Mouse (Mus musculus) left cerebral cortex, postnatal 14 days (tissue): ENCODE measurements around the gene Fev. TPM values are rescaled to one million over a fixed set of nuclear protein-coding genes. Genes with fewer than 3 reads are reported as not detected.
A peak's percentile ranks its signal among the peaks of the same experiment; 100 is the strongest.

Experiments
- DNase-seq, 2 experiments: peaks; one replicate each; pipeline ENCODE4 v3.0.0; 2021 to 2022; ENCODE audit warnings: low spot score in 2 of 2, mixed read lengths in 1 of 2
- intact Hi-C: fragments of 180-260 bp; cut with DNase I; formaldehyde crosslinking; loops from one replicate; pipeline ENCODE4 v1.15.1; 2025
- microRNA-seq, 2 experiments: library from miRNA; unstranded; fragments of <30 nt; microRNA quantifications; one replicate each; pipeline ENCODE4 v1.2.0; 2022
- total RNA-seq, 2 experiments: library from RNA; stranded (reverse); gene quantifications; 2 replicates each; pipeline ENCODE4 v1.2.3; 2021

Gene Fev
- total RNA-seq, 2 experiments from 2014 or later = not detected

DNA sequence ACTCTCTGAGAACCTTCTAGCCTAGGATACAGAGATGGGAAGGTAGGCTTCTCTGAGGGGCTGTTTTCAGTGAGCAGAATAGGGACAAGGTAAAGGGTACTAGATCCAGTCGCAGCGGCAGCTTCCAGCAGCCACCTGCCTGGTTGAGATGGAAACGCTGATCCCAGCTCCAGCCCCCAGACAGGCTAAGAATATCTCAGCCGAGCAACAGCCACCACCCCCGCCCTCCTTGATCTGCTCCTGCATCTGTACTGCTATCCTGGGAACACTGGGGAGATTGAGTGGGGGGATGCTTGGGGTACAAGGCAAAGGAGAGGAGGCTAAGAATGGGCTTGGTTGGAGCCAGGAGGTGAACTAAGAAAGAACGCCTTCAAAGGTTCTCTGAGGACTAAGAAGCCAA, 35.0 kb downstream of the Fev start:
- intact Hi-C loops = loop anchor here (2.0 kb wide), 1 partner anchor 25 kb away; no protein-coding TSS in a partner anchor
- DNase-seq = peak; percentile 83 to 92

DNA sequence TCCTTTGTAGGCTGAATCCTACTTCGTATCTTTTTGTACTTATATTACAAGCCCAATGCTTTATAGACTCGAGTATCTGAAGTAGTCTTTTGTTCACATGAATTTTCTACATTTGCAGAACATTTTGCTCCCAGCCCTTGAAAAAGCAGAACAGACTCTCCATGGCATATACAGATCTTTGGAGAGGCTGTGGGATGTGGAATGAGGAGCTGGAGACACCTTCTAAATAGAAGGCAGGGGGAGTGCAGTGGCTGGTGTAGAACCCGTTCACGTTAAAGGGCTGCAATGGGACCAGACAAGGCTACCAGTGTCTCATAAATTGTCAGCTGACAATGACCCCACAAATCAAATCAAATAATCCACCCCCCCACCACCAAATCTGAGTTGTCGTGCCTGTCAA, 36.3 kb downstream of the Fev start:
- intact Hi-C loops = no loop called here
- no peak for DNase-seq

DNA sequence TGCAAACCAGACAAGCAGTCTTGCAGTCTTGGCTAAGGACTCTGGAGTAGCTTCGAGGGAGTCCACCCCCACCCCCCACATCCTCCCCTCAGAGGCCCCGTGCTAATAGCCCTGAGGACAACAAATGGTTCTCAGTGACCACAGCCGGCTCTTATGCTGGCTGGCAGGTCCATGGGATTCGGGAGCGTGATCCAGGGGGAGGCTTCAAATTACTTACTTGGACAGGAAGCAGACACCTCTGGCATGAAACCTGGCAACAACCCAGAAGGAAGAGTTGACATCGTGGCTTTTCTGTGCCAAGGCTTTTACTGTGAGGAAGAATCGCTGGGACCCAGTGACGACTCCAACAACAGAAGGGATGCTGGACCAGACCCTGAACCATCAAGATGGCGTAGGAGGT, 38.9 kb downstream of the Fev start:
- intact Hi-C loops = no loop called here
- no peak for DNase-seq

DNA sequence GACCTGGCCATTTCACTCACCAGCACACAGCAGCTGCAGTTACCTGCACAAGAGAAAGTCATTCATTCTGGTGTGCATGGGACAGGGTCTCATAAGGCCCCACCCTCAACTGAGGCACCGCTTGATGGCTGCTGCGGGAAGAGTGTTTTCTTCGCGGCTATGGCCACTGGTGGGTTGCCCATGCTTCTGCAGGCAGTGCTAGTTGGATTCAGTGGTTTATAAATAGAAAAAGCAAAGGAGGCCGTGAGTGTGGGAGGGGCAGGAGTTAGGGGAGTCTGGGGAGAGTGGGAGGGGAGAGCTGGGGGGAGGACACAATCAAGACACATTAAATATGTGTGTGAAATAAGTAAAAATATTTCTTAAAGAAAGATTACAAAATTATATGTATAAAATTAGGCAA, 42.1 kb downstream of the Fev start:
- no peak for DNase-seq
- intact Hi-C loops = no loop called here

DNA sequence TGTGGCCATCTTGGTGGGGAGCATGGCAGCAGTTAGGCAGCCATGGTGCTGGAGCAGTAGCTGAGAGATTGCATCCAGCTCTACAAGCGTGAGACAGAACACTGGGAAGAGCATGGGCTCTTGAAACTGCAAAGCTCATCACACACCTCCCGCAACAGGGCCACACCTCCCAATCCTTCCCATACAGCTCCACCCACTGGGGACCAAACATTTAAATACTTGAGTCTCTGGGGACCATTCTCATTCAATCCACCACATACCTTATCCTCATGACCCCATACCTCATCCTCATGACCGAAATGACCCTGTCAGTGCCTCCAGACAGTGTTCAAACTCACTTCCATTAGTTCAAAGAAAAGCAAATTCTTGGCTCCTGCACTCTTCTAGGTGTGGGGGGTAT, 52.0 kb downstream of the Fev start:
- no peak for DNase-seq
- intact Hi-C loops = no loop called here

Small RNA genes lying within 50 kb of the gene (microRNA-seq; reads per million reads assigned to microRNA genes)
- gene Mir375 = 46.7 to 131 reads per million in 2 experiments

Other genes with a start within 250 kb of the Fev start
- 10 to 100 TPM; 21.2 to 24.9 TPM for gene Ttll4, start 223.7 kb downstream of the Fev start, total RNA-seq
- gene Cyp27a1, start 171.8 kb downstream of the Fev start, total RNA-seq = 1 to 10 TPM; 1.5 to 2.8 TPM
- gene Prkag3, start 136.2 kb downstream of the Fev start, total RNA-seq = not detected
- 1 to 10 TPM; 2.0 to 2.8 TPM for gene Wnt6, start 113.5 kb downstream of the Fev start, total RNA-seq
- 1 to 10 TPM; 2.7 to 3.4 TPM for gene Wnt10a, start 93.9 kb downstream of the Fev start, total RNA-seq
- gene Cdk5r2, start 30.5 kb downstream of the Fev start, total RNA-seq = 100 to 1,000 TPM; 566 to 585 TPM
- under 1 TPM in 1 of 2 experiments, not detected in 1; 0.51 TPM for gene Cryba2, start 7.7 kb upstream of the Fev start, total RNA-seq
- gene Cfap65, start 50.2 kb upstream of the Fev start, total RNA-seq = 1 to 10 TPM; 1.9 TPM
- under 1 TPM; 0.30 to 0.33 TPM for gene Ihh, start 66.3 kb upstream of the Fev start, total RNA-seq
- 1 to 10 TPM; 1.6 to 2.6 TPM for gene Nhej1, start 239.8 kb upstream of the Fev start, total RNA-seq
- under 1 TPM; 0.22 to 0.25 TPM for gene Slc23a3, start 248.5 kb upstream of the Fev start, total RNA-seq